In genomic region chr10:61466873-61467272, GRCm38 (mm10) we compare ENCODE assay signal across 9 mouse cellular contexts. TPM values are rescaled to one million over a fixed set of nuclear protein-coding genes. Genes with fewer than 3 reads are reported as not detected.
DNase-seq lines count a peak whose midpoint lies in the region; ATAC-seq lines count a peak whose summit lies in the region.
"Had no signal": no experiment of that assay in that cellular context is flagged by ENCODE, and none has a peak within 500 bp of the region (broad histone marks: within the 10 kb centered on the region; RNA-seq: fewer than 3 reads in every experiment).

No protein-coding gene starts in this region.

- H3K9ac ChIP-seq in forebrain, embryonic 16.5 days (replicated peaks; ENCODE audit: low read depth, low read length), result no peak overlapping the region
- H3K9ac ChIP-seq: limb, embryonic 15.5 days had no signal

- no peaks in the 10 kb centered on the region for H3K36me3 ChIP-seq in forebrain, embryonic 16.5 days (ENCODE audit: control insufficient read depth, insufficient read depth)
- H3K36me3 ChIP-seq: limb, embryonic 15.5 days had no signal

- no peak overlapping the region for H3K4me3 ChIP-seq in forebrain, embryonic 16.5 days (replicated peaks; ENCODE audit: low read length)
- H3K4me3 ChIP-seq: limb, embryonic 15.5 days had no signal

- no peaks in the 10 kb centered on the region for H3K9me3 ChIP-seq in forebrain, embryonic 16.5 days (ENCODE audit: control insufficient read depth, low read length)
- H3K9me3 ChIP-seq: limb, embryonic 15.5 days had no signal

- H3K27ac ChIP-seq in forebrain, embryonic 16.5 days (ENCODE audit: low read length), result no peak overlapping the region
- H3K27ac ChIP-seq: limb, embryonic 15.5 days had no signal

- peak; percentile 47; the same call in 1 of the 2 replicates for ATAC-seq in forebrain, embryonic 16.5 days

- WGBS in forebrain, embryonic 16.5 days, result 22% methylated on average over 5 of the region's 5 CpGs

- DNase-seq in heart, adult 11 months, result peak; percentile 91
- no peak for DNase-seq in heart, adult 9 months (ENCODE audit: low spot score in 2 of 2)
- DNase-seq in B cell, adult 2 months, result peak; percentile 37 to 43
- peak; percentile 68 for DNase-seq in ZHBTc4 (ENCODE audit: low read depth, low spot score)
- DNase-seq in lung, postnatal 25 days (ENCODE audit: low spot score), result peak; percentile 33
- no peak for DNase-seq in right cerebral cortex, postnatal 4 days
- DNase-seq in thymus, postnatal 36 days, result no peak

- H3K27me3 ChIP-seq in forebrain, embryonic 16.5 days (replicated peaks; ENCODE audit: control insufficient read depth, insufficient read depth, low read length), result no peaks in the 10 kb centered on the region
- H3K27me3 ChIP-seq: limb, embryonic 15.5 days had no signal

- H3K4me2 ChIP-seq in forebrain, embryonic 16.5 days (ENCODE audit: low read length), result no peak overlapping the region
- H3K4me2 ChIP-seq: limb, embryonic 15.5 days had no signal

- H3K4me1 ChIP-seq in forebrain, embryonic 16.5 days (replicated peaks; ENCODE audit: control insufficient read depth, insufficient read depth, low read length), result no peaks in the 10 kb centered on the region
- H3K4me1 ChIP-seq: limb, embryonic 15.5 days had no signal

RNA-seq across cellular contexts. Expression of gene Lrrc20, which starts 8.7 kb away (rescaled TPM):
- polyA plus RNA-seq in forebrain, embryonic 16.5 days (2015; fragmentation: Nextera tagmentation; extraction: Ambion mirVana), result 25.7 and 28.1 TPM in 2 replicates

RNA-seq across cellular contexts. Expression of gene Eif4ebp2, which starts 14.4 kb away (rescaled TPM):
- polyA plus RNA-seq in forebrain, embryonic 16.5 days (2015; fragmentation: Nextera tagmentation; extraction: Ambion mirVana), result 78.2 and 88.4 TPM in 2 replicates

RNA-seq across cellular contexts. Expression of gene Nodal, which starts 49.1 kb away (rescaled TPM):
- 0.10 and 0.15 TPM in 2 replicates for polyA plus RNA-seq in forebrain, embryonic 16.5 days (2015; fragmentation: Nextera tagmentation; extraction: Ambion mirVana)

Comparison
In these comparisons a context has a peak if more than half of its experiments do, and no peak if none do; other contexts are left out.
1. DNase-seq: peak in heart, adult 11 months (single experiment), B cell, adult 2 months (2 of 2), ZHBTc4 (single experiment) and lung, postnatal 25 days (single experiment); none in heart, adult 9 months (0 of 2), right cerebral cortex, postnatal 4 days (single experiment) and thymus, postnatal 36 days (0 of 2).